Comparison of ENCODE assay signal across 16 mouse cellular contexts in the genomic region with DNA sequence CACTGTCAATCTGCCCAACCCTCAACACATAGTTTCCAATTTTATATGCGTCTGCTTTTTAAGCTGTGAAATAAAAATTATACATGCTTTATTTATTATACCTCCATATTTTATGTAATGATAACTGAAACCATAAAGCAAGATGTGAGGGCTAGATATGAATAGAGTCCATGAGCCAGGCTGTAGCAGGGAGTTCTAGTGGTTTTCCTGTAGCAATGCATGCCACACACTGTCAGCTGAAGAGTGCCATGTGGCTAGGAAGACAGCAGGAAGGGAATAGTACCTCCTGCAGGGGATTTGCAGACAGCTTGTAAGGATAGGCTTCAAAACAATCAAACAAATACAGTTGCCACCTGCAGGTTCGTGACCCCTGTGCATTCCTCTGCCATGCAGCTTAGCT. TPM values are rescaled to one million over a fixed set of nuclear protein-coding genes. Genes with fewer than 3 reads are reported as not detected.
DNase-seq lines count a peak whose midpoint lies in the region; ATAC-seq and TF ChIP-seq lines count a peak whose summit lies in the region.
"Had no signal": no experiment of that assay in that cellular context is flagged by ENCODE, and none has a peak within 500 bp of the region (broad histone marks: within the 10 kb centered on the region; RNA-seq: fewer than 3 reads in every experiment).

No protein-coding gene starts in this region.

- 0 out of 2 replicates have a peak, but pooled peaks cover 2% of the 10 kb centered on the region for H3K4me1 ChIP-seq in forebrain, embryonic 16.5 days (replicated peaks; ENCODE audit: control insufficient read depth, insufficient read depth, low read length)

- H3K36me3 ChIP-seq in forebrain, embryonic 16.5 days (ENCODE audit: control insufficient read depth, insufficient read depth): 0 out of 2 replicates have a peak, but pooled peaks cover 2% of the 10 kb centered on the region
- H3K36me3 ChIP-seq: heart, embryonic 13.5 days; limb, embryonic 13.5 days; midbrain, embryonic 12.5 days; neural tube, embryonic 13.5 days had no signal

- H3K27ac ChIP-seq in layer of hippocampus, adult 2 months: peak overlapping the region; percentile 29; the same call in 1 of the 2 replicates
- H3K27ac ChIP-seq in forebrain, embryonic 16.5 days (ENCODE audit: low read length): no peak overlapping the region
- H3K27ac ChIP-seq: heart, embryonic 13.5 days; limb, embryonic 13.5 days; midbrain, embryonic 12.5 days; neural tube, embryonic 13.5 days had no signal

- WGBS in forebrain, embryonic 16.5 days: 45% methylated on average over 2 of the region's 2 CpGs

- DNase-seq in layer of hippocampus, adult 2 months (ENCODE audit: low spot score in 2 of 2): no peak
- no peak for DNase-seq in layer of hippocampus, adult 11-12 months (ENCODE audit: low spot score)
- peak; percentile 32 to 36 for DNase-seq in cerebellum, adult 18-20 months
- peak; percentile 30 for DNase-seq in thymus, postnatal 0 days (ENCODE audit: low spot score)
- no peak for DNase-seq in layer of hippocampus, adult 18-20 months (ENCODE audit: low spot score in 2 of 2)
- no peak for DNase-seq in kidney, adult 8-10 months
- DNase-seq in ovary, postnatal 36 days (ENCODE audit: low spot score): no peak
- DNase-seq: kidney, adult 18-20 months; layer of hippocampus, adult 9-11 months; lung, adult 2 months; right cerebral cortex, postnatal 14 days had no signal

- H3K4me3 ChIP-seq in layer of hippocampus, adult 2 months: no peak overlapping the region
- no peak overlapping the region for H3K4me3 ChIP-seq in forebrain, embryonic 16.5 days (replicated peaks; ENCODE audit: low read length)
- H3K4me3 ChIP-seq: heart, embryonic 13.5 days; limb, embryonic 13.5 days; midbrain, embryonic 12.5 days; neural tube, embryonic 13.5 days had no signal

- H3K9ac ChIP-seq in forebrain, embryonic 16.5 days (replicated peaks; ENCODE audit: low read depth, low read length): no peak overlapping the region
- H3K9ac ChIP-seq: heart, embryonic 13.5 days; limb, embryonic 13.5 days; midbrain, embryonic 12.5 days; neural tube, embryonic 13.5 days had no signal

- no peaks in the 10 kb centered on the region for H3K9me3 ChIP-seq in forebrain, embryonic 16.5 days (ENCODE audit: control insufficient read depth, low read length)
- H3K9me3 ChIP-seq: heart, embryonic 13.5 days; limb, embryonic 13.5 days; midbrain, embryonic 12.5 days; neural tube, embryonic 13.5 days had no signal

- no peak overlapping the region for H3K4me2 ChIP-seq in forebrain, embryonic 16.5 days (ENCODE audit: low read length)
- H3K4me2 ChIP-seq: heart, embryonic 13.5 days; limb, embryonic 13.5 days; midbrain, embryonic 12.5 days; neural tube, embryonic 13.5 days had no signal

- 0 out of 2 replicates have a peak, but pooled peaks have one; percentile 35 for ATAC-seq in forebrain, embryonic 16.5 days

- TF ChIP-seq CTCF in layer of hippocampus, adult 2 months (conservative IDR thresholded peaks at IDR 0.05): no peak; the same call in 1 of the 2 replicates

- no peaks in the 10 kb centered on the region for H3K27me3 ChIP-seq in forebrain, embryonic 16.5 days (replicated peaks; ENCODE audit: control insufficient read depth, insufficient read depth, low read length)
- H3K27me3 ChIP-seq: heart, embryonic 13.5 days; limb, embryonic 13.5 days; midbrain, embryonic 12.5 days; neural tube, embryonic 13.5 days had no signal

RNA-seq across cellular contexts. Expression of a gene that starts 42.9 kb away (rescaled TPM):
- total RNA-seq in layer of hippocampus, adult 2 months (2021): 100 to 1,000 TPM; 230 to 241 TPM
- polyA plus RNA-seq in forebrain, embryonic 16.5 days (2015; fragmentation: Nextera tagmentation; extraction: Ambion mirVana): 62.4 and 79.6 TPM in 2 replicates
- 16.7 and 18.0 TPM in 2 replicates for polyA plus RNA-seq in thymus, postnatal 0 days (2015; fragmentation: Nextera tagmentation; extraction: Ambion mirVana)
- 100 to 1,000 TPM; 236 to 240 TPM for total RNA-seq in layer of hippocampus, adult 18-20 months (2021)

Comparison
In these comparisons a context has a peak if more than half of its experiments do, and no peak if none do; other contexts are left out.
1. DNase-seq: peak in cerebellum, adult 18-20 months (2 of 2) and thymus, postnatal 0 days (single experiment); none in layer of hippocampus, adult 2 months (0 of 2), layer of hippocampus, adult 11-12 months (single experiment), layer of hippocampus, adult 18-20 months (0 of 2), kidney, adult 8-10 months (0 of 2) and ovary, postnatal 36 days (single experiment).